ENCODE assay signal across 9 mouse cellular contexts in the genomic region with DNA sequence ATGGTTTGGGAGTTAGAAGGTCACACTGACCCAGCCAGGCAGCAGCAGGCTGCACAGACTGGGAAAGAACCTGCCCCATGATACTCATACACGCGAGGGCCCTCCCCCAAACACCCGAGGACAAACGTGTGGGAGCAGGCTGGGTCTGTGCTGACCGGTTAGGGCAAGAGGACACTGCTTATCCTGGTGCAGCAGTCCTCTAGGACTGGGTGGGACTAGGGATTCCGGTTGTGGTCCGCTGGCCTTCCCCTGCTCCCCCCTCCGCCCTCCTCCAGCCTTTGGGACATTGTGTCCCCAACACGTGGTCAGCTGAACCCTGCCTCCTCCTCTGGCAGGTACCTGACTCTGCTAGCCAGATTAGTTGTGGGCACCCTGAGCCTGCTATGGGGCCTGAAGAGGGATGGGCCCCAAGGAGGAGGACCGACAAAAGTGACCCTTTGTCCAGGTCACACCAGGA. TPM values are rescaled to one million over a fixed set of nuclear protein-coding genes. Genes with fewer than 3 reads are reported as not detected.
DNase-seq lines count a peak whose midpoint lies in the region; ATAC-seq and TF ChIP-seq lines count a peak whose summit lies in the region.
"Had no signal": no experiment of that assay in that cellular context is flagged by ENCODE, and none has a peak within 500 bp of the region (broad histone marks: within the 10 kb centered on the region; RNA-seq: fewer than 3 reads in every experiment).

No protein-coding gene starts in this region.

- TF ChIP-seq CTCF in liver, adult 2 months (IDR thresholded peaks at IDR 0.05; ENCODE audit: low read depth, low read length) = no peak

- peak; percentile 77 for ATAC-seq in liver, embryonic 15.5 days (ENCODE audit: insufficient read depth)

- DNase-seq in liver, adult 2 months (ENCODE audit: extremely low read depth, low read depth, low spot score) = peak; percentile 95
- DNase-seq in liver = no peak
- DNase-seq in heart, adult 18-20 months = peak; percentile 81 to 91
- DNase-seq in kidney, adult 11 months = peak; percentile 98
- no peak for DNase-seq in Muller cell, postnatal 12 days (ENCODE audit: inconsistent ontology term)
- DNase-seq in yolk sac, embryonic 10.5 days (ENCODE audit: low spot score) = no peak
- DNase-seq in layer of hippocampus, adult 11-12 months (ENCODE audit: low spot score) = no peak

- TF ChIP-seq POLR2A in liver, adult 2 months (IDR thresholded peaks at IDR 0.05; ENCODE audit: extremely low read depth, insufficient read depth, low read length) = no peak

- H3K27ac ChIP-seq in liver, adult 2 months (replicated peaks; ENCODE audit: insufficient read depth, low read depth, low read length) = peak overlapping the region; percentile 85
- H3K27ac ChIP-seq in liver, embryonic 15.5 days (replicated peaks) = no peak overlapping the region

- H3K4me1 ChIP-seq in liver, adult 2 months (ENCODE audit: control insufficient read depth, insufficient read depth, low read length) = peaks cover 13% of the 10 kb centered on the region
- peaks cover 11% of the 10 kb centered on the region; the same call in 1 of the 2 replicates for H3K4me1 ChIP-seq in liver, embryonic 15.5 days (replicated peaks)

- H3K4me2 ChIP-seq in liver, embryonic 15.5 days = 0 out of 2 replicates have a peak overlapping the region, but pooled peaks have one; percentile 30

- H3K79me2 ChIP-seq in liver, adult 2 months (ENCODE audit: control insufficient read depth, insufficient read depth, low read length) = no peaks in the 10 kb centered on the region

- no peaks in the 10 kb centered on the region for H3K36me3 ChIP-seq in liver, adult 2 months (ENCODE audit: control insufficient read depth, insufficient read depth, low read length)
- H3K36me3 ChIP-seq in liver, embryonic 15.5 days (replicated peaks) = no peaks in the 10 kb centered on the region
- H3K36me3 ChIP-seq: G1E had no signal

- peak overlapping the region; percentile 48 for H3K9ac ChIP-seq in liver, adult 2 months (ENCODE audit: low read depth, low read length)
- no peak overlapping the region for H3K9ac ChIP-seq in liver, embryonic 15.5 days

- H3K9me3 ChIP-seq in liver, embryonic 15.5 days (replicated peaks) = no peaks in the 10 kb centered on the region
- H3K9me3 ChIP-seq: G1E had no signal

- no peaks in the 10 kb centered on the region for H3K27me3 ChIP-seq in liver, adult 2 months (ENCODE audit: control insufficient read depth, insufficient read depth, low read length)
- 0 out of 2 replicates have a peak, but pooled peaks cover 7% of the 10 kb centered on the region for H3K27me3 ChIP-seq in liver, embryonic 15.5 days

- H3K4me3 ChIP-seq in liver, adult 2 months (ENCODE audit: insufficient read depth, low read depth, low read length) = no peak overlapping the region
- no peak overlapping the region for H3K4me3 ChIP-seq in liver, embryonic 15.5 days (replicated peaks)

- WGBS in liver, adult 2 months = 6% methylated on average over 10 of the region's 10 CpGs
- WGBS in liver, embryonic 15.5 days (ENCODE audit: insufficient replicate concordance) = 19% methylated on average over 10 of the region's 10 CpGs

RNA-seq across cellular contexts. Expression of a gene that starts 13.7 kb away (rescaled TPM):
- 59.7 and 68.3 TPM in 2 replicates for total RNA-seq in liver, adult 2 months (2014; rRNA removed)
- polyA plus RNA-seq in liver, adult 2 months (2012; rRNA removed) = 17.7 and 31.2 TPM in 2 replicates
- 100 to 1,000 TPM in 1 of 2 experiments, 10 to 100 TPM in 1; 97.9 to 139 TPM for total RNA-seq in heart, adult 18-20 months (2021)
- 22.0 and 34.4 TPM in 2 replicates for polyA plus RNA-seq in liver, embryonic 15.5 days (2015; fragmentation: Nextera tagmentation; extraction: Ambion mirVana)

RNA-seq across cellular contexts. Expression of a gene that starts 56.2 kb away (rescaled TPM):
- 51.4 and 70.2 TPM in 2 replicates for total RNA-seq in liver, adult 2 months (2014; rRNA removed)
- polyA plus RNA-seq in liver, adult 2 months (2012; rRNA removed) = 32.6 and 32.9 TPM in 2 replicates
- 10 to 100 TPM; 19.6 to 28.7 TPM for total RNA-seq in heart, adult 18-20 months (2021)
- polyA plus RNA-seq in liver, embryonic 15.5 days (2015; fragmentation: Nextera tagmentation; extraction: Ambion mirVana) = 39.6 and 46.2 TPM in 2 replicates

RNA-seq across cellular contexts. Expression of a gene that starts 56.5 kb away (rescaled TPM):
- total RNA-seq in liver, adult 2 months (2014; rRNA removed) = 4.9 and 5.8 TPM in 2 replicates
- 9.4 and 14.4 TPM in 2 replicates for polyA plus RNA-seq in liver, adult 2 months (2012; rRNA removed)
- 1 to 10 TPM; 8.3 to 8.8 TPM for total RNA-seq in heart, adult 18-20 months (2021)
- polyA plus RNA-seq in liver, embryonic 15.5 days (2015; fragmentation: Nextera tagmentation; extraction: Ambion mirVana) = 5.5 and 6.0 TPM in 2 replicates

Comparison
In these comparisons a context has a peak if more than half of its experiments do, and no peak if none do; other contexts are left out.
1. DNase-seq: peak in liver, adult 2 months (single experiment), heart, adult 18-20 months (2 of 2) and kidney, adult 11 months (single experiment); none in liver (single experiment), Muller cell, postnatal 12 days (single experiment), yolk sac, embryonic 10.5 days (single experiment) and layer of hippocampus, adult 11-12 months (single experiment).